Mouse (Mus musculus) MEL (cell line): ENCODE data around the gene Gatb. TPM values are rescaled to one million over a fixed set of nuclear protein-coding genes. Genes with fewer than 3 reads are reported as not detected.

Experiments used
- DNase-seq: peaks from one replicate; pipeline ENCODE4 v3.0.0; 2011; ENCODE audit warnings: low read depth, low spot score
- H3K27ac ChIP-seq: 2 replicates; pipeline ENCODE4 v1.5.1; 2012; ENCODE audit warnings: low read depth, mild to moderate bottlenecking, control low read depth, low read length, moderate library complexity; ENCODE audit not compliant: control insufficient read depth
- H3K27me3 ChIP-seq, 2 experiments: fragments of 150-350 bp in 1 of 2; sonication (generic) in 1 of 2; 2 replicates each; pipeline ENCODE4 v1.6.1; 2012; ENCODE audit warnings: low read length in 2 of 2, mild to moderate bottlenecking in 2 of 2, improper control_type of control experiment in 1 of 2, moderate library complexity in 1 of 2; ENCODE audit not compliant: insufficient read depth in 2 of 2, control insufficient read depth in 1 of 2
- H3K36me3 ChIP-seq, 2 experiments: 2 replicates each; pipeline ENCODE4 v1.6.1; 2012 to 2014; ENCODE audit warnings: low read length in 2 of 2, improper control_type of control experiment in 1 of 2, inconsistent platforms in 1 of 2, mild to moderate bottlenecking in 1 of 2; ENCODE audit not compliant: insufficient read depth in 2 of 2, control insufficient read depth in 1 of 2
- H3K4me1 ChIP-seq, 2 experiments: fragments of 150-350 bp in 1 of 2; sonication (generic) in 1 of 2; 2 replicates each; pipeline ENCODE4 v1.6.1; 2012; ENCODE audit warnings: low read length in 2 of 2, improper control_type of control experiment in 1 of 2, mild to moderate bottlenecking in 1 of 2; ENCODE audit not compliant: insufficient read depth in 2 of 2, control insufficient read depth in 1 of 2
- H3K4me3 ChIP-seq, 2 experiments: fragments of 150-350 bp in 1 of 2; sonication (generic) in 1 of 2; 2 replicates each; pipeline ENCODE4 v1.5.1; 2012; ENCODE audit warnings: low read depth in 2 of 2, low read length in 2 of 2, mild to moderate bottlenecking in 2 of 2, moderate library complexity in 2 of 2, control low read depth in 1 of 2, improper control_type of control experiment in 1 of 2; ENCODE audit not compliant: control insufficient read depth in 1 of 2, insufficient read depth in 1 of 2
- H3K79me2 ChIP-seq: 2 replicates; pipeline ENCODE4 v1.6.1; 2012; ENCODE audit warnings: mild to moderate bottlenecking, low read length, moderate library complexity; ENCODE audit not compliant: control insufficient read depth, poor library complexity, insufficient read depth
- H3K9ac ChIP-seq: 2 replicates; pipeline ENCODE4 v1.6.1; 2012; ENCODE audit warnings: low read depth, mild to moderate bottlenecking, control low read depth, low read length, moderate library complexity; ENCODE audit not compliant: control insufficient read depth, poor library complexity, severe bottlenecking
- H3K9me3 ChIP-seq: fragments of 150-350 bp; sonication (generic); replicated peaks from 2 replicates; pipeline ENCODE4 v1.6.1; 2012; ENCODE audit warnings: mild to moderate bottlenecking, low read length, improper control_type of control experiment, moderate library complexity; ENCODE audit not compliant: insufficient read depth
- BHLHE40 ChIP-seq: IDR thresholded peaks from 2 replicates; pipeline ENCODE4 v1.6.1; 2012; ENCODE audit warnings: low read depth, mild to moderate bottlenecking, inconsistent platforms, low read length, improper control_type of control experiment, borderline replicate concordance
- CHD1 ChIP-seq: IDR thresholded peaks from 2 replicates; pipeline ENCODE4 v1.6.1; 2012; ENCODE audit warnings: low read depth, mild to moderate bottlenecking, inconsistent platforms, low read length, improper control_type of control experiment
- ELF1 ChIP-seq: IDR thresholded peaks from 2 replicates; pipeline ENCODE4 v1.6.1; 2014; ENCODE audit warnings: low read depth, mild to moderate bottlenecking, inconsistent platforms, low read length, improper control_type of control experiment, moderate library complexity
- EP300 ChIP-seq, 2 experiments: IDR thresholded peaks; 2 replicates each; pipeline ENCODE4 v1.6.1; 2011; ENCODE audit warnings: improper control_type of control experiment in 2 of 2, low read length in 2 of 2, low read depth in 1 of 2, mild to moderate bottlenecking in 1 of 2
- ETS1 ChIP-seq: IDR thresholded peaks from 2 replicates; pipeline ENCODE4 v1.6.1; 2012; ENCODE audit warnings: low read depth, mild to moderate bottlenecking, inconsistent platforms, low read length, improper control_type of control experiment, moderate library complexity
- GABPA ChIP-seq: IDR thresholded peaks from 2 replicates; pipeline ENCODE4 v1.6.1; 2012; ENCODE audit warnings: low read depth, mild to moderate bottlenecking, inconsistent platforms, low read length, improper control_type of control experiment, moderate library complexity
- JUND ChIP-seq: IDR thresholded peaks from 2 replicates; pipeline ENCODE4 v1.6.1; 2011; ENCODE audit warnings: low read depth, mild to moderate bottlenecking, improper control_type of control experiment, low read length
- KAT2A ChIP-seq: conservative IDR thresholded peaks from 2 replicates; pipeline ENCODE4 v1.6.1; 2012; ENCODE audit warnings: low read depth, low read length, improper control_type of control experiment, inconsistent platforms
- MAFK ChIP-seq: IDR thresholded peaks from 2 replicates; pipeline ENCODE4 v1.6.1; 2011; ENCODE audit warnings: low read depth, mild to moderate bottlenecking, low read length, improper control_type of control experiment, borderline replicate concordance
- MAX ChIP-seq: IDR thresholded peaks from 2 replicates; pipeline ENCODE4 v1.6.1; 2011; ENCODE audit warnings: low read length, improper control_type of control experiment
- MAZ ChIP-seq: IDR thresholded peaks from 2 replicates; pipeline ENCODE4 v1.6.1; 2012; ENCODE audit warnings: low read depth, mild to moderate bottlenecking, inconsistent platforms, low read length, improper control_type of control experiment
- MEF2A ChIP-seq: IDR thresholded peaks from 2 replicates; pipeline ENCODE4 v1.6.1; 2014; ENCODE audit warnings: low read depth, mild to moderate bottlenecking, inconsistent platforms, low read length, improper control_type of control experiment; ENCODE audit not compliant: poor library complexity, insufficient replicate concordance, severe bottlenecking; ENCODE audit errors: extremely low read depth
- MXI1 ChIP-seq: IDR thresholded peaks from 2 replicates; pipeline ENCODE4 v1.6.1; 2011; ENCODE audit warnings: mild to moderate bottlenecking, low read depth, low read length, improper control_type of control experiment
- MYB ChIP-seq: IDR thresholded peaks from 2 replicates; pipeline ENCODE4 v1.6.1; 2011; ENCODE audit warnings: mild to moderate bottlenecking, low read depth, low read length, improper control_type of control experiment
- MYC ChIP-seq: IDR thresholded peaks from 2 replicates; pipeline ENCODE4 v1.6.1; 2011; ENCODE audit warnings: low read depth, mild to moderate bottlenecking, low read length, improper control_type of control experiment, moderate library complexity
- POLR2A ChIP-seq, 2 experiments: IDR thresholded peaks; 2 replicates each; pipeline ENCODE4 v1.6.1; 2011 to 2012; ENCODE audit warnings: low read length in 2 of 2, mild to moderate bottlenecking in 2 of 2, control low read depth in 1 of 2, improper control_type of control experiment in 1 of 2, low read depth in 1 of 2, moderate library complexity in 1 of 2; ENCODE audit not compliant: control insufficient read depth in 1 of 2, insufficient read depth in 1 of 2, poor library complexity in 1 of 2
- SIN3A ChIP-seq: IDR thresholded peaks from 2 replicates; pipeline ENCODE4 v1.6.1; 2012; ENCODE audit warnings: low read length, improper control_type of control experiment, inconsistent platforms
- SMC3 ChIP-seq: IDR thresholded peaks from 2 replicates; pipeline ENCODE4 v1.6.1; 2011; ENCODE audit warnings: low read depth, low read length, improper control_type of control experiment
- TAL1 ChIP-seq: IDR thresholded peaks from 2 replicates; pipeline ENCODE4 v1.6.1; 2012; ENCODE audit warnings: mild to moderate bottlenecking, inconsistent platforms, low read length, moderate library complexity, mixed read lengths
- TCF12 ChIP-seq: IDR thresholded peaks from 2 replicates; pipeline ENCODE4 v1.6.1; 2014; ENCODE audit warnings: low read depth, mild to moderate bottlenecking, inconsistent platforms, low read length, improper control_type of control experiment, moderate library complexity
- USF1 ChIP-seq: IDR thresholded peaks from 2 replicates; pipeline ENCODE4 v1.6.1; 2014; ENCODE audit warnings: low read depth, mild to moderate bottlenecking, inconsistent platforms, low read length, improper control_type of control experiment, moderate library complexity
- ZMIZ1 ChIP-seq: IDR thresholded peaks from 2 replicates; pipeline ENCODE4 v1.6.1; 2012; ENCODE audit warnings: low read depth, mild to moderate bottlenecking, inconsistent platforms, low read length, improper control_type of control experiment, moderate library complexity
- ZNF384 ChIP-seq: IDR thresholded peaks from 2 replicates; pipeline ENCODE4 v1.6.1; 2012; ENCODE audit warnings: low read depth, mild to moderate bottlenecking, inconsistent platforms, low read length, improper control_type of control experiment
- polyA plus RNA-seq, 2 experiments: library from polyadenylated mRNA; stranded (reverse) in 1 of 2; unstranded in 1 of 2; fragments of >175 nt in 1 of 2; fragments of >200 nt in 1 of 2; gene quantifications; 2 replicates each; pipeline versions ENCODE4 v1.2.1 to v1.2.4; 2012; ENCODE audit warnings: low replicate concordance in 2 of 2, low read depth in 1 of 2; ENCODE audit not compliant: insufficient read length in 2 of 2, insufficient read depth in 1 of 2, missing spikeins in 1 of 2
- total RNA-seq: library from RNA; depleted of rRNA; stranded (reverse); fragments of 300-350 nt; gene quantifications from 2 replicates; pipeline ENCODE4 v1.2.3, GENCODE M21; 2012

Gatb gene
- total and polyA plus RNA-seq, 3 experiments = 9.1 to 16.8 TPM; not detected in 1

DNA sequence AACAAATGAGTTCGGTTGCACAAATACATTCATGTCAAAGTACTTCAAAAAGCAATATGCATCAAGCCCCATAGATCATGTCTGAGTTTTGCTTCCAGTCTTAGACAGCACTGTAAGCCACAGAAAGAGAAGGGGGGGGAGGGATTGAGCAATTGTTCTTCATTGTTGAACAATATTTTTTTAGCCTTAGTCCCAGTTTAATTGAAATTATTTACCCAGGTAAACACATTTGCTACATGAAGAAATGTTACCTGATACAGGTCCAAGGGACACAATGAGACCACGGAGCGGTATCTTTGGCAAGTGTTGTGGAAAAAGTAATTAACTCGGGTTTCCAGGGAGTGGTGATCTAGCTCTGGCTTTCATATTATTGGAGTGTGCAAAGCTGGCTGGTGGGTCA, 23.6 kb upstream of the Gatb start:
- Histone ChIP-seq H3K36me3 (no peaks in the 10 kb centered on the region), H3K4me3 (no peak overlapping the region), H3K9ac (no peak overlapping the region), H3K27me3 (no peaks in the 10 kb centered on the region; a peak in 1 of 4 replicates), H3K27ac (no peak overlapping the region), H3K4me1 (no peaks in the 10 kb centered on the region), H3K9me3 (no peaks in the 10 kb centered on the region), H3K79me2 (no peaks in the 10 kb centered on the region)
- no peak for DNase-seq
- TF ChIP-seq MAZ = no peak
- no peak for TF ChIP-seq ZMIZ1
- no peak for TF ChIP-seq MEF2A
- no peak for TF ChIP-seq KAT2A

DNA sequence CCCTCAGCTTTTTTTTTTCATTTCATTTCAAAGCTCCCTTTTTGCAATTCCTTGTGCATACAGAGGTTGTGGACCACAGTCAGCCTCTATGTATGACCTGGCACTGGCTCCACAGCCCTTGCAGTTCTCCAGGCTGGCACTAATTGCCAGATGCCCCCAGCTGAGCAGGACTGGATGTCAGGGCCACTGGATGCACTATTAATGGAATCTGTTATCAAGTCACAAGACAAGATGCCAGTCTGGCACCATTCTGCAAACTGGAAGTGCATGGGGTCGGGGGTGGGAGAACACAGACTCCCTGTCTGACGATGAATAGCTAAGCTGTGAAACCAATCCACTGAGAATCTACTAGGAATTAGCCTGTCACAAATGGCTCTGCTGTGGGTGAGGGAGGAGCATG, 22.6 kb upstream of the Gatb start:
- no peaks in the 10 kb centered on the region for H3K79me2 ChIP-seq
- no peak for TF ChIP-seq MAX
- no peak for TF ChIP-seq MAFK
- no peak for TF ChIP-seq CHD1
- no peaks in the 10 kb centered on the region for H3K4me1 ChIP-seq
- H3K9me3 ChIP-seq = no peaks in the 10 kb centered on the region
- no peaks in the 10 kb centered on the region; a peak in 1 of 4 replicates for H3K27me3 ChIP-seq
- no peak overlapping the region for H3K9ac ChIP-seq
- no peak overlapping the region for H3K4me3 ChIP-seq
- no peak overlapping the region for H3K27ac ChIP-seq
- H3K36me3 ChIP-seq = no peaks in the 10 kb centered on the region
- no peak for DNase-seq

DNA sequence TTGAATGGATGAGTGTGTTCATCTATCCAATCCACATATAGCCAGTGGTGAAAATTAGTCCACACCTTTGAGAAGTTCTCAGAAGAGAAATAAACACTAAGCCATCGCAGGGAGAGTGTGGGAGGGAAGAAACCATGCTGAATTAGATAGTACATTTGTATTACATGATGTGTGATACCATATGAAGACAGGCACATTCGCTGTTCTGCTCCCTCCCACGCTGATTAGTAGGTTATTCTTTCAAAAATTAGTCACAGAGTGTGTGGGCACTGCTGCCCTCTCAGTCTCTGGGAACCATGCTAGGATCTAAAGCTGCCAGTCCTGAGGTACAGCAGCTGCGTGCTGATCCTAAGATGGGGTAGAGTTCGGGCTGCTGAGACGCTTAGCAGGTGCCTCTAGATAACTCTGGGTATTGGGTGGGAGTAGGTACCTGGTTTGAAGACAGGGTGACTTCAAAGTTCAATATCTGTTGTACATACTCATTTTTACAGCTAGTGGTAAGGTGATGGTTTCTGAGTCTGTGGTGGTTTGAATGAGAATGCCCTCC, 20.1 kb upstream of the Gatb start:
- H3K27me3 ChIP-seq = no peaks in the 10 kb centered on the region
- no peaks in the 10 kb centered on the region for H3K4me1 ChIP-seq
- DNase-seq = no peak
- H3K9ac ChIP-seq = no peak overlapping the region
- no peak for TF ChIP-seq BHLHE40
- TF ChIP-seq MYC = no peak
- TF ChIP-seq TAL1 = no peak
- TF ChIP-seq MXI1 = no peak
- no peak for TF ChIP-seq TCF12
- no peak for TF ChIP-seq ZMIZ1
- TF ChIP-seq KAT2A = no peak
- no peak for TF ChIP-seq SMC3
- TF ChIP-seq CHD1 = no peak
- no peak for TF ChIP-seq MAFK
- no peak for TF ChIP-seq ZNF384
- no peak for TF ChIP-seq JUND
- TF ChIP-seq POLR2A (IDR thresholded peaks at IDR 0.05; ENCODE audit: control insufficient read depth in 1 of 2, insufficient read depth in 1 of 2, low read depth in 1 of 2, low read length in 2 of 2, poor library complexity in 1 of 2) = no peak
- no peak for TF ChIP-seq SIN3A
- TF ChIP-seq MYB = no peak
- TF ChIP-seq USF1 = no peak
- no peak for TF ChIP-seq ELF1
- TF ChIP-seq EP300 (IDR thresholded peaks at IDR 0.05; ENCODE audit: low read depth in 1 of 2, low read length in 2 of 2) = no peak
- no peak for TF ChIP-seq ETS1
- no peak for TF ChIP-seq GABPA
- H3K36me3 ChIP-seq = no peaks in the 10 kb centered on the region
- no peaks in the 10 kb centered on the region for H3K79me2 ChIP-seq
- no peak overlapping the region for H3K4me3 ChIP-seq
- H3K9me3 ChIP-seq = no peaks in the 10 kb centered on the region
- H3K27ac ChIP-seq = no peak overlapping the region
